Mouse (Mus musculus) adrenal gland, postnatal 36 days (tissue): ENCODE measurements around the gene Thoc7. TPM values are rescaled to one million over a fixed set of nuclear protein-coding genes. Genes with fewer than 3 reads are reported as not detected.

ENCODE experiments used
- DNase-seq, 2 experiments: peaks; one replicate each; pipeline ENCODE4 v3.0.0; 2021; ENCODE audit warnings: mixed read lengths in 1 of 2
- total RNA-seq, 2 experiments: library from RNA; stranded (reverse); gene quantifications; 2 replicates each; pipeline ENCODE4 v1.2.3; 2021

Thoc7 gene
- total RNA-seq, 2 experiments from 2014 or later = 121 TPM

DNA sequence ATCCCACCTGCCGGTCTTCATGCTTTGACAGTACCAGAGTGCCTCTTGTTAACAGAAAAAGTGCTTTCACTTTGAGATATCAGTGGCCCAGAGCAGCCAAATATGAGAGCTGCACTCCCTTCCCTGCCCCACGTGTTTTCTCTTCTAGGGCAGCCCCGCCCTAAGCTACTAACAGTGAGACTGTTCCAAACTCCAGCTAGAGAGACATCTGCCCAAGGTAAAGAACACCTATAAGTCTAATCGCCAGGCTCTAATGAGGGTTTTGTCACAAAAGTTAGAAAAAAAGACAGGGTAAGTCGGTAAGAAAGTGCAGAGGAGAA, 27.6 kb downstream of the Thoc7 start:
- DNase-seq = no peak

GRCm38 (mm10) chr14:13933290-13934051, 28.2 kb downstream of the Thoc7 start:
- no peak for DNase-seq

DNA sequence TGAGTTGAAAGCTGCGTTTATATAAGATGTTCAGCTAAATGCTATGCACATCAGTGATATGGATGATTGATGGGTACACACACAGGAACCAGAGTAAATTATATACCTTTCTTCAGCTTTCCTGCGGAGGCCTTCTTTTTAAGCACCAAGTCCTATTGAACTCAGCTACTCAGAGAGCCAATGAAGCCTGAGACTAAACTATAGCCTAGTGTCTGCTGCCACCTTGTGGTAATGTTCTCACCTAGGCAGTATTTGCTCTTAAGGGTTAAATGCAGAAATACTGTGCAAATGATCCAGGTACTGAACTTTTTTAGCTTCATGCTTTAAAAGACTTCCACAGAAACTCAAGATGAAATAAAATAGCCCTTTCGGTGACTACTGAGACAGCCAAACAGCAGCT, 44.0 kb downstream of the Thoc7 start:
- peak; percentile 33 to 55 for DNase-seq

DNA sequence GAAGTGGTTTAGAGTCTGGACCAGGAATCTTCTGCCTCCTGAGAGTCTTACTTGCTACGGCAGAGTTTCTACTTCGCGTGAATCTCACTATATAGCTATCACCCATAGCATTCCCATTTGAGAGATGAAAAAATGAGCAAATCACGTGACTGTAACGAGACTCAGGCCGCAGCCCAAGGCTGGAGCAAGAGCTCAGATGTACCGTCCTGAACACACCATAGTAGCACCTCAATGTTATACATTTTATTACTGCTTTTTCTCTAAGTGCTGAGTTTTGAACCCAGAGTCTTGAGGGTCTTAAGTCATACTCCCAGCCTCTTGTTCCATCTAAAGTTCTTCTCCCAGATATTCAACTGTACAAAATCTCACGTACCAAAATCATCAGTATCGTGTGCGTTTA, 44.4 kb downstream of the Thoc7 start:
- DNase-seq = no peak

DNA sequence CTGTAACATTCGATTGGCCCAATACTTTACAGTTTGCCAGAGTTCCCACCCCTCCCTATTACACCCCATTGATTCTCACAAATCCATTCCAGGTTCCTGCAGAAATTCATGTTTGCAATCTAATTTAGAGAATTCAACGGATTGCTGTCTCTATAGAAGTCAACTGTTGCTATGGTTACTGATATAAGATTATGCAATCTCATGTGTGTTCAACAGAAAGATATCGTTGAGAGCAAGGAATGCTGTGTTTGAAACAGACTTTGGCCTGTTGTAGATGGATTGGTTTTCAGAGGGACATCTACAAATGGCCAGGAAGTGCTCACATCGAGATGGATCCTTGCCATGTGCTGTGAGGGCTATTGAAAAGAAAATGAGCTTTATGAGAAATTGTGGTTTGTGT, 46.4 kb downstream of the Thoc7 start:
- DNase-seq = no peak

GRCm38 (mm10) chr14:13914387-13915082, 47.1 kb downstream of the Thoc7 start, which contains the start of gene Gm281:
Gene Gm281 (minus strand): TSS chr14:13914478.
- DNase-seq = no peak

DNA sequence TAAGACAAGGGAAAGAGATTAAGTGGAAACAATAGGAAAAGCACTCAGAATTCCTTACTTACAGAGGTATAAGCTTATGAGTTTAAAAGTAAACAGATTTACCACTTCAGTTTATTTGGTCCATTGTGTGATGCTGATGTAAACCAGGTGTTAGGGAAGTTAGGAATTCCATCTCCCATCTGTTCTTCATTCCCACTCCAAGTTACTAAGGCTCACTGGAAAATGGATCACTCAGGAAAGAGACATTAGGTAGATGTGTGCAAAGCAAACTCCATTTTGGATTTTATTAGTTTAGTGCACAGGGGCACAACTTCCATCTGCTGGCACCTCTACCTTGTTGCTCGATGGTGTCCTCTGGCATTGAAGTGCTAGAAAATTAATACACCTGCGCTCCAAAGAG, 51.5 kb downstream of the Thoc7 start:
- DNase-seq = no peak

DNA sequence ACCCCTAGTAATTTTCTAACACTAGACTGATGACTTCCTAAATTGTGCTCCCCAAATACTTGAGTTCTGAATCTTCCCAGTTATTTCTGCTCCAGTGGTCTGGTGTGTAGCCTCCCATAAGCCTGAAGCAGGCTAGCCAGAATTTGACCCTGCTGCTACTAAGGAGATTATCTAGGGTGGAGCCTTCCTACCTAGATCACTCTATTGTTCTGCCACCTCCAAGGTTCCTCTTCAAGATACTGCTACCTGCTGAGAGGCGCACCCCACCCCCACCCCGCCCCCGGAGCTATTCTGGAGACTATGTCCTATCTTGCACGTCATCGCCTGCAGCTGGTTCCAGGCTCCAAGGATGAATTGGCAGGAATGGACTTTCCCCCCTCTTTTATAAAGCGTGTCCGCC, 54.5 kb downstream of the Thoc7 start:
- no peak for DNase-seq

DNA sequence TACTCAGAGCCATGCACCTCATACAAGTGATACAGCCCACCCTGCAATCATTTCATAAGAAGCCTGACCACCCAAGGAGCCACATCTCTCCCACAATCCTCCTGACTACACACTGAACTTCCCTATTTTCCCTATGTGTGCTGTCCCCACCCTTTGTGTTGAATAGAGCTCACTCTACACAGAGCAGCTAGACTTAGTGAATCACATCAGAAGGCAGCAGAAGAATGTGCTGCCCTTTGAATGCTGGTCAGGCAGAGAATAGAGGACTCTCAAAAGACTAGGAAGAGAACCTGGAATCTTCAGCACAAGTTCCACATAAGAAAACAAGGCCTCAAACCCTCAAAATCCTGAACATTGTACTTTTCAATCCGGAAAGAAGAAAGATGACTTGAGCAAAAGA, 55.2 kb downstream of the Thoc7 start:
- no peak for DNase-seq

GRCm38 (mm10) chr14:13901611-13902067, 60.0 kb downstream of the Thoc7 start:
- DNase-seq = peak; percentile 14 to 58

Other genes starting within 250 kb of the Thoc7 start
- not detected for gene Gm281, start 47.4 kb downstream of the Thoc7 start, total RNA-seq
- 10 to 100 TPM; 22.0 to 43.8 TPM for gene Atxn7, start 412 bp downstream of the Thoc7 start, total RNA-seq
- 100 to 1,000 TPM; 131 to 142 TPM for gene Psmd6, start 159.1 kb upstream of the Thoc7 start, total RNA-seq
- gene Olfr720, start 225.0 kb upstream of the Thoc7 start, total RNA-seq = not detected